Mouse (Mus musculus): ENCODE results near the gene Shd.

The Shd gene

GRCm38 (mm10) chr17:56024476-56024875 lies 54.2 kb downstream of the Shd start:
- no peak for DNase-seq (ENCODE audit: low read depth, low spot score)

GRCm38 (mm10) chr17:56024931-56025330 lies 54.7 kb downstream of the Shd start:
- no peak for DNase-seq (ENCODE audit: low read depth, low spot score)
